Mouse (Mus musculus) heart, postnatal 36 days (tissue): ENCODE data around the gene Mef2d. TPM values are rescaled to one million over a fixed set of nuclear protein-coding genes. Genes with fewer than 3 reads are reported as not detected.

Experiments used
- microRNA-seq, 2 experiments: library from miRNA; unstranded; fragments of <30 nt; microRNA quantifications; one replicate each; pipeline ENCODE4 v1.2.0; 2021; ENCODE audit warnings: borderline number of aligned reads in 2 of 2
- total RNA-seq, 2 experiments: library from RNA; stranded (reverse); gene quantifications; 2 replicates each; pipeline ENCODE4 v1.2.3; 2021

Mef2d gene
- total RNA-seq, 2 experiments from 2014 or later: 123 to 138 TPM

Small RNAs within 50 kb of the gene (microRNA-seq; reads per million reads assigned to microRNA genes)
- gene Gm25641: 0 reads per million in 2 experiments
- 0 reads per million in 2 experiments for gene Mir3093
- gene Mir9-1: 0 reads per million in 2 experiments

Other genes starting within 250 kb of the Mef2d start
- 100 to 1,000 TPM; 106 to 115 TPM for gene Hdgf, start 236.1 kb upstream of the Mef2d start, total RNA-seq
- 10 to 100 TPM; 69.5 to 75.1 TPM for gene Mrpl24, start 222.9 kb upstream of the Mef2d start, total RNA-seq
- 10 to 100 TPM; 10.2 to 12.3 TPM for gene Isg20l2, start 212.1 kb upstream of the Mef2d start, total RNA-seq
- gene Rrnad1, start 211.7 kb upstream of the Mef2d start, total RNA-seq: 1 to 10 TPM; 4.8 to 5.2 TPM
- gene Crabp2, start 193.7 kb upstream of the Mef2d start, total RNA-seq: not detected
- 10 to 100 TPM; 18.7 to 22.7 TPM for gene Nes, start 171.3 kb upstream of the Mef2d start, total RNA-seq
- gene Bcan, start 142.1 kb upstream of the Mef2d start, total RNA-seq: under 1 TPM in 1 of 2 experiments, not detected in 1; 0.19 TPM
- not detected for gene Hapln2, start 114.8 kb upstream of the Mef2d start, total RNA-seq
- 10 to 100 TPM in 1 of 2 experiments, 1 to 10 TPM in 1; 8.2 to 10.3 TPM for gene Gpatch4, start 99.3 kb upstream of the Mef2d start, total RNA-seq
- gene Naxe, start 83.9 kb upstream of the Mef2d start, total RNA-seq: 10 to 100 TPM; 73.9 to 75.5 TPM
- not detected for gene Ttc24, start 64.1 kb upstream of the Mef2d start, total RNA-seq
- under 1 TPM; 0.76 to 0.94 TPM for gene Iqgap3, start 60.4 kb upstream of the Mef2d start, total RNA-seq
- not detected for gene Rhbg, start 112.3 kb downstream of the Mef2d start, total RNA-seq
- under 1 TPM; 0.33 to 0.43 TPM for gene Gm38392, start 144.8 kb downstream of the Mef2d start, total RNA-seq
- gene Tsacc, start 154.6 kb downstream of the Mef2d start, total RNA-seq: 1 to 10 TPM; 5.2 to 6.8 TPM
- 100 to 1,000 TPM; 164 to 174 TPM for gene Cct3, start 154.7 kb downstream of the Mef2d start, total RNA-seq
- 10 to 100 TPM; 87.9 to 88.4 TPM for gene Glmp, start 182.7 kb downstream of the Mef2d start, total RNA-seq
- gene Tmem79, start 193.8 kb downstream of the Mef2d start, total RNA-seq: 1 to 10 TPM; 1.1 to 2.1 TPM
- 10 to 100 TPM; 38.7 to 42.7 TPM for gene Smg5, start 193.9 kb downstream of the Mef2d start, total RNA-seq
- gene Paqr6, start 222.2 kb downstream of the Mef2d start, total RNA-seq: 1 to 10 TPM in 1 of 2 experiments, under 1 TPM in 1; 0.46 to 1.2 TPM
- not detected for gene Bglap3, start 230.4 kb downstream of the Mef2d start, total RNA-seq
- not detected for gene Bglap2, start 236.3 kb downstream of the Mef2d start, total RNA-seq
- gene Bglap, start 242.1 kb downstream of the Mef2d start, total RNA-seq: not detected